Mouse (Mus musculus): ENCODE data around the gene Pon1. TPM values are rescaled to one million over a fixed set of nuclear protein-coding genes. Genes with fewer than 3 reads are reported as not detected.

The Pon1 gene
- polyA plus RNA-seq, 1 experiment = 1.1 TPM

GRCm38 (mm10) chr6:5177967-5178891 is 15.5 kb downstream of the Pon1 start:
- no peak for DNase-seq (ENCODE audit: low spot score)

DNA sequence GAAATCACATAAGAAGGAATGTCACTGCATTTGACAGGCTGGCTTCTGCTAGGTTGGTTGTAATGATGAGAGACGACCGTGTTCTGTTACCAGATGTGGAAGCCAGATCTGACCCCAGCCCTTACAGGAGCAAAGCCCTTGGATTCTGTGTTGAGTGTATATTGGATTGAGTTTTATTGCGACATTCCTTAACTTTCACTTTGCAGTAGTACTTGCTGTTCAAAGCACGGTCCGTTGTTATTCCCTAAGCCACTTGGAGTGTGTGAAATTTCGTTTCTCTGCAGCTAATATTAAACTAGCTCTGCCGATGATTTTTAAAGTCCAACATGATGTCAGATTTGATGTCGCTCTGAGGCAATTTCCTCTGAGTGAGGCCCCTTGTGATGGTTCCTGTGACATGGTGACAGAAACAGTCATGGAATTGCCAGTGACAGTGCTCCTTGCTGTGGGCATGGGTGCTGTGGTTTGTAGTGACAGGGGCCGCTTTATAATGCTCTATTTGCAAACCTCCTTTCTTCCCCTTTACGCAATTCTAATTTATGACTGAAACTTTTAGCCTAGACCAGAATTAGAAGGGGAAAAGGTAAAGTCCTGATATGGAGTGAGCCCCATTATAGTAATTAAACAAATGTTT is 19.4 kb downstream of the Pon1 start:
- no peak for DNase-seq (ENCODE audit: low spot score)

- no peak for DNase-seq (ENCODE audit: low spot score)
Measured at GRCm38 (mm10) chr6:5172571-5172970, 21.2 kb downstream of the Pon1 start.

- no peak for DNase-seq (ENCODE audit: low spot score)
Measured at GRCm38 (mm10) chr6:5171418-5171817, 22.3 kb downstream of the Pon1 start.

DNA sequence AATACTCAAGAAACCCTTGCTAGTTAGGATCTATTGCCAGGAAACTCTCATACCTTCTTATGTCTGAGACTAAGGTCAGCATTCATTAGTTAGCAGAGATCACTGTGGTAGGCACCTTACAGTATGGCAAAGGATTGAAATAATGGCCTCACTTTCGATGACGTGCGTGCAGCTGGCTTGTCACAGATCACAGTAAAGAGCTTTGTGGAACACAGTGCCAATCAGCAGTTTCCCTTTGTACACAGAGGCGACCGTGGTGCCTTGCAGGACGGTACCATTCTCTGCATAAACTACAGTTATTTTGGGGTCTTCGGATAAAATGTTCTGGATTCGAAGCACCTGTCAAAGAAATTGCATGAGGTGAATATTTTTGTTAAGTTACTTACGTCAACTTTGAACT is 25.6 kb downstream of the Pon1 start:
- DNase-seq (ENCODE audit: low spot score) = no peak

- DNase-seq (ENCODE audit: low spot score) = no peak
Measured at GRCm38 (mm10) chr6:5167051-5167677, 26.6 kb downstream of the Pon1 start.

DNA sequence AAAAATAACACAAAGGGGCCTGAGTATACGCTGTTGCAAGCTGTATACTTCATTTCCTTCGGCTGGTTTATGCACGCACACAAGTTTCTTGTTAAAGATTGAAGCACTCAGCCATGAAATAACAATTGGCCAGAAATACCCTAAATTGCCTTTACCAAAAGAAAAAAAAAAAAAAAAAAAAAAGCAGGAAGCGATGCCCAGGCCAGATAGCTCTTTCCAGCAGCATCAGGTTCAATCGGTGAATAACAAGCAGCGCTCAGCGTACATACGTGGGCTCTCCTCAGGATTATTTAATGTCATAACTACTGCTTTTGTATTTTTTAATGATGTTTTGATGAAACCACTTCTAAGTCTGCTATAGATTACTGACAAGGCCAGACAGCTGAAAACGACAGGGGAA is 28.9 kb downstream of the Pon1 start:
- no peak for DNase-seq (ENCODE audit: low spot score)

DNA sequence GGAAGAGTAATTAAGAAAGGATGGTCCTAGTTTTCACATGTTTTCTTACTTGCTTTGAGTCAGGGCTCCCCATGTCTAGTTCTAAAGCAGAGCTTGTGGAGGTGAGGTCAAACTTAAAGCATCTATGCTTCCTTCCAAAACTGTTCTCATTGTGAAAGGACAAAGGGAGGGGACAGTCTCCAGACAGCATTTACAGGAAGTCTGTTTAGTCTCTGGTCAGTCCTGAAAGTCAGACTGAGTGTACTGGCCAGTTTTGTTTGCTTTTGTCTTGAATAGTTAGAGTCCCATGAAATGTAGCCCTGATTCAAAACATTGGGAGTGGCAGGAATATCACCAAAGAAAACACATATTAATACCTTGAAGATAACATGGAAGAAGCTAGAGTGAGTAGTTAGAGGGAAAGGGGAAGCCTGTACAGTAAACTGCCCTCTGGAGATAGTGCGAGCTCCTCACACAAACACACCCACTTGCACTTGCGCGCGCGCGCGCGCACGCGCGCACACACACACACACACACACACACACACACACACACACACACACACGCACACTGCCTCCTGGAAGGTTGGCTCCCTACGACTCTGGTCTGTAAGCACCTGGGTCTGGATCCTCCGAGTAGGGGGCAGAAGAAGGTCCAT is 30.1 kb downstream of the Pon1 start:
- DNase-seq (ENCODE audit: low spot score) = no peak

DNA sequence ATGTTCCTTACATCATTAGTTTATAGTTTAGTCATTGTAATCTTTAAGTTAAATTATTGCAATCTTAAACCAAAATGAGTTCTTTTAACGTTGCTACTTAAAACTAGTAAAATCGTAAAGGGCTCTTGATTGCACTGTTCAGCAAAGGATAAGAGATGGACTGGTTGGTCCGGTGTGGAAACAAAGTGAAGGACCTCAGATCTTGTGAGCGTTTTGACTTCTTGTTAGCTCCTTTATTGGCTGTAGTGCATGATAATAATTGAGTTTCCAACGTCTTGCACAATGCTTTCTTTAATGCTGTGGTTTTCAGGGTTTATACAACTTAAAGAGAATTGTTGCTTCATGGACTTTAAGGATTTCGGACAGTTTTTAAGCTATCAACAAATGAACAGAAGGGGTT is 31.7 kb downstream of the Pon1 start:
- no peak for DNase-seq (ENCODE audit: low spot score)

- no peak for DNase-seq (ENCODE audit: low spot score)
Measured at GRCm38 (mm10) chr6:5159385-5159791, 34.4 kb downstream of the Pon1 start.

- no peak for DNase-seq (ENCODE audit: low spot score)
Measured at GRCm38 (mm10) chr6:5156541-5157425, 37.0 kb downstream of the Pon1 start.

GRCm38 (mm10) chr6:5155313-5155927 is 38.3 kb downstream of the Pon1 start:
- DNase-seq (ENCODE audit: low spot score) = no peak

DNA sequence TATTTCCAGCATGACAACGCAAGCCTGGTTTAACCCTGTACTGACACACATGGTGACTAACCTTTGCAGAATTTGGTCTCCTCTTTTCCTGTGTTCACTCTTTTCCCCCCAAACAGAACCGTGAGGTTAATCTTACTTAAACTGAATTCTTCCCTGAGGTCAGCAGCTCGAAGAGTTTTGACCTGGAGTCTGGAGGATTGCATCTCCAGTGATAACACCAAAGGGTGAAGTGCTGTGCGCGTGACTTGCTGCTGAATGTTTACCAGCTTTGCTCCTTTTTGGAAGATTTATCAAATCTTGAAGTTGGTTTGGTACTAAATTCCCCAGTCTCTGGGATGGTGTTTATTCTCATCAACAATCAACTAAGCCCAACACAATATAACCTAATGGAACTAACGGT is 39.0 kb downstream of the Pon1 start:
- no peak for DNase-seq (ENCODE audit: low spot score)

- no peak for DNase-seq (ENCODE audit: low spot score)
Measured at GRCm38 (mm10) chr6:5152185-5152584, 41.6 kb downstream of the Pon1 start.

- no peak for DNase-seq (ENCODE audit: low spot score)
Measured at GRCm38 (mm10) chr6:5151171-5151570, 42.6 kb downstream of the Pon1 start.

GRCm38 (mm10) chr6:5149941-5150340 is 43.8 kb downstream of the Pon1 start:
- DNase-seq (ENCODE audit: low spot score) = no peak

DNA sequence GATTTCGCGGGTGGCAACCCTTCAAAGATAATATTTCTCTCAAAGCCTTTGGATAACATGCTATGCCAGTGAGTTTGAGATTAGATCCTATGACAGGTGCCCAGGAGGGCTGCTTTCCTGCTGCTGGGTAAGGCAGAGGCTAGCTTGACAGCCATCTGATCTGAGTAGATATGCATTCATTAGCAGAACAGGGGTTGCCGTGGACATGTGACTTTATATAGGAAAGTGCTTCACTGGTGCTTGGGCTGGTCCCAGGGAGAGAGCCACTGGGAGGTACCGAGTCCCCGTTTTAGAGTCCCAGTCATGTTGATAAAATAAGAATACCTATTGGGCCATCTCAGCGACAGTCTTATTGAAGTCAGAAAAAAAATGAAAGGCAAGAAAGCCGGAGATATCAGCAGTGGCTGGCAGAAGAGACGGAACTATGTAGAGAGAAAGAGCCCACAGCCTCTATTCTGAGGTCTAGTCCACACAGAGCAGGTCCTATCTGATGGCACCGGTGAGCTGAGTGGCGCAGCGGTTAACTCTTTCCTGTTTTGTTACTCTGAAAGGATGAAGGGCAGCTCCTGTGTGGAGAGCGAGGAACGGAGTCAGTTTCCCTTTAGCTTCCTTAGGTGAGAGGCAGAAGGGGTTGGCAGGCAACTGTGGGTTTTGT is 46.1 kb downstream of the Pon1 start:
- no peak for DNase-seq (ENCODE audit: low spot score)

GRCm38 (mm10) chr6:5139666-5140065 is 54.1 kb downstream of the Pon1 start:
- DNase-seq (ENCODE audit: low spot score) = no peak

DNA sequence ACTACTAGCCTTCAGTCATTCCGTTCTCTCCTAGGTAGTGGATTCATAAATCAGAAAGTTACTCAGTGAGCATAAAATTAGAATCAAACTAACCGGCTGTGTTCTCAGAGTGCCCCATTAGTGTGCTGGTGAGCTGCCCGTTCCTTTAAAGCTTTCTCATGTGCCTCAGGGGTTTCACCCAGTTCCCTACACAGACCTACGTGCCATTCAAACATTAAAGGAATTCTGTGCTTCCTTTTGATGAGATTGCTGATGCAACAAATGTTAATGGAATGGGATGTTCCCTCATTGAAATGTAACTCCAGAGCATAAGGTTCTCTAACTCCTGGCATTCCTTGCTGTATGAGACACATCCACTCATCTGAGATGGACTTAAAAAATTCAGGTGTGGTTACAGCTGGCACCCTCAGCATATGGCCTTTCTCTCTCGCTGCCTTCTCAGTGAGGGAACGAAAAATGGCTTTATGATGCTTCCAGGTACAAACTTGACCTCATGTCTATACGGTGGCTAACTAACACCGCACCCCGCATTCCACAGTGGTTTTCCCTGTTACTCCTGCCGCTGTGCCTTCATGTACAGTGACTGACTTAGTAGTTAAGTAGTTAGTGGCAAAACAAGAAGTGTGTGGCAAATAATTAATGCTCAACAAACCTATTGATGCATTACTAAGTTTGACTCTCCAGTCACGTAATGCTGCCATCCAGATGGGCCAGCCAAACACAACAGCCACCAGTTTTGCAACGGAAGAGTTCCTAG is 54.7 kb downstream of the Pon1 start:
- DNase-seq (ENCODE audit: low spot score) = no peak

- DNase-seq (ENCODE audit: low spot score) = no peak
Measured at GRCm38 (mm10) chr6:5136046-5136445, 57.7 kb downstream of the Pon1 start.
